Mouse (Mus musculus): ENCODE measurements around the gene Nfya. TPM values are rescaled to one million over a fixed set of nuclear protein-coding genes. Genes with fewer than 3 reads are reported as not detected.

The Nfya gene
- polyA plus RNA-seq, 1 experiment from 2014 or later = 15.9 TPM

- Histone ChIP-seq H3K27me3 (no peaks in the 10 kb centered on the region), H3K9ac (replicated peaks) (no peak overlapping the region), H3K27ac (no peak overlapping the region), H3K4me3 (replicated peaks) (no peak overlapping the region), H3K9me3 (no peaks in the 10 kb centered on the region), H3K4me1 (replicated peaks) (0 out of 2 replicates have a peak, but pooled peaks cover 1% of the 10 kb centered on the region), H3K36me3 (no peaks in the 10 kb centered on the region), H3K4me2 (replicated peaks) (no peak overlapping the region)
- no peak for ATAC-seq
- 70% methylated on average over 7 of the region's 7 CpGs for WGBS
These were observed 33.2 kb upstream of the Nfya start for GRCm38 (mm10) chr17:48442745-48443457.

- Histone ChIP-seq H3K36me3 (no peaks in the 10 kb centered on the region), H3K9ac (replicated peaks) (no peak overlapping the region), H3K27me3 (no peaks in the 10 kb centered on the region), H3K27ac (peak overlapping the region; percentile 56; the same call in 1 of the 2 replicates), H3K9me3 (no peaks in the 10 kb centered on the region), H3K4me3 (replicated peaks) (no peak overlapping the region), H3K4me1 (replicated peaks) (peaks cover 11% of the 10 kb centered on the region; the same call in 1 of the 2 replicates), H3K4me2 (replicated peaks) (no peak overlapping the region)
- ATAC-seq = peak; percentile 41; the same call in 1 of the 2 replicates
- WGBS = 43% methylated on average over 7 of the region's 7 CpGs
These were observed 27.8 kb upstream of the Nfya start for GRCm38 (mm10) chr17:48437421-48437911.

- Histone ChIP-seq H3K27me3 (no peaks in the 10 kb centered on the region), H3K36me3 (no peaks in the 10 kb centered on the region), H3K4me1 (replicated peaks) (peaks cover 12% of the 10 kb centered on the region; the same call in 1 of the 2 replicates), H3K9ac (replicated peaks) (no peak overlapping the region), H3K4me3 (replicated peaks) (no peak overlapping the region), H3K27ac (no peak overlapping the region), H3K9me3 (no peaks in the 10 kb centered on the region), H3K4me2 (replicated peaks) (no peak overlapping the region)
- WGBS = 84% methylated on average over 1 of the region's 1 CpGs
- no peak for ATAC-seq
These were observed 26.8 kb upstream of the Nfya start for GRCm38 (mm10) chr17:48436487-48436886.

- Histone ChIP-seq H3K9me3 (no peaks in the 10 kb centered on the region), H3K36me3 (no peaks in the 10 kb centered on the region), H3K9ac (replicated peaks) (no peak overlapping the region), H3K4me1 (replicated peaks) (peaks cover 12% of the 10 kb centered on the region; the same call in 1 of the 2 replicates), H3K4me3 (replicated peaks) (no peak overlapping the region), H3K4me2 (replicated peaks) (no peak overlapping the region), H3K27ac (no peak overlapping the region), H3K27me3 (no peaks in the 10 kb centered on the region)
- WGBS = 79% methylated on average over 5 of the region's 5 CpGs
- ATAC-seq = no peak
These were observed 24.8 kb upstream of the Nfya start for GRCm38 (mm10) chr17:48434479-48434878.

- Histone ChIP-seq H3K36me3 (no peaks in the 10 kb centered on the region), H3K4me3 (replicated peaks) (no peak overlapping the region), H3K9ac (replicated peaks) (no peak overlapping the region), H3K27ac (no peak overlapping the region), H3K4me1 (replicated peaks) (peaks cover 12% of the 10 kb centered on the region; the same call in 1 of the 2 replicates), H3K9me3 (no peaks in the 10 kb centered on the region), H3K27me3 (no peaks in the 10 kb centered on the region), H3K4me2 (replicated peaks) (no peak overlapping the region)
- ATAC-seq = no peak
- 78% methylated on average over 6 of the region's 6 CpGs for WGBS
These were observed 24.1 kb upstream of the Nfya start for GRCm38 (mm10) chr17:48433689-48434330.

- Histone ChIP-seq H3K27ac (no peak overlapping the region), H3K9me3 (no peaks in the 10 kb centered on the region), H3K9ac (replicated peaks) (no peak overlapping the region), H3K27me3 (no peaks in the 10 kb centered on the region), H3K4me2 (replicated peaks) (no peak overlapping the region), H3K4me1 (replicated peaks) (peaks cover 12% of the 10 kb centered on the region; the same call in 1 of the 2 replicates), H3K4me3 (replicated peaks) (no peak overlapping the region), H3K36me3 (no peaks in the 10 kb centered on the region)
- no peak for ATAC-seq
- 83% methylated on average over 20 of the region's 20 CpGs for WGBS
These were observed 23.4 kb upstream of the Nfya start for GRCm38 (mm10) chr17:48433006-48433655.

GRCm38 (mm10) chr17:48432158-48432980, 22.7 kb upstream of the Nfya start, which contains the start of gene Apobec2:
Gene Apobec2, minus strand, starts transcription at chr17:48432930.
- WGBS = 73% methylated on average over 16 of the region's 16 CpGs
- no peak within 1 kb of the TSS for H3K27ac ChIP-seq
- no peaks in the 10 kb centered on the region for H3K9me3 ChIP-seq
- no peaks in the 10 kb centered on the region for H3K36me3 ChIP-seq
- peaks cover 6% of the 10 kb centered on the region; the same call in 1 of the 2 replicates for H3K4me1 ChIP-seq (replicated peaks)
- no peak within 1 kb of the TSS for H3K9ac ChIP-seq (replicated peaks)
- 0 out of 2 replicates have a peak, but pooled peaks have one; percentile 24 for ATAC-seq
- H3K4me2 ChIP-seq (replicated peaks) = no peak within 1 kb of the TSS
- H3K27me3 ChIP-seq = no peaks in the 10 kb centered on the region
- no peak within 1 kb of the TSS for H3K4me3 ChIP-seq (replicated peaks)

- H3K36me3 ChIP-seq = no peaks in the 10 kb centered on the region
- ATAC-seq = no peak
- WGBS = 67% methylated on average over 5 of the region's 5 CpGs
- H3K27ac ChIP-seq = no peak overlapping the region
- 0 out of 2 replicates have a peak, but pooled peaks cover 2% of the 10 kb centered on the region for H3K4me1 ChIP-seq (replicated peaks)
- no peak overlapping the region for H3K9ac ChIP-seq (replicated peaks)
- no peaks in the 10 kb centered on the region for H3K9me3 ChIP-seq
- H3K4me2 ChIP-seq (replicated peaks) = no peak overlapping the region
- H3K4me3 ChIP-seq (replicated peaks) = no peak overlapping the region
- H3K27me3 ChIP-seq = no peaks in the 10 kb centered on the region
These were observed 21.3 kb upstream of the Nfya start for GRCm38 (mm10) chr17:48431054-48431453.

GRCm38 (mm10) chr17:48430394-48430793, 20.7 kb upstream of the Nfya start:
- Histone ChIP-seq H3K4me2 (replicated peaks) (no peak overlapping the region), H3K4me1 (replicated peaks) (0 out of 2 replicates have a peak, but pooled peaks cover 5% of the 10 kb centered on the region), H3K27ac (no peak overlapping the region), H3K27me3 (no peaks in the 10 kb centered on the region), H3K36me3 (no peaks in the 10 kb centered on the region), H3K9me3 (no peaks in the 10 kb centered on the region), H3K4me3 (replicated peaks) (no peak overlapping the region), H3K9ac (replicated peaks) (no peak overlapping the region)
- WGBS = 74% methylated on average over 5 of the region's 5 CpGs
- ATAC-seq = no peak

GRCm38 (mm10) chr17:48427852-48428530, 18.3 kb upstream of the Nfya start:
- ATAC-seq = no peak
- no peak overlapping the region for H3K4me3 ChIP-seq (replicated peaks)
- H3K4me1 ChIP-seq (replicated peaks) = 0 out of 2 replicates have a peak, but pooled peaks cover 5% of the 10 kb centered on the region
- H3K4me2 ChIP-seq (replicated peaks) = no peak overlapping the region
- 75% methylated on average over 11 of the region's 11 CpGs for WGBS
- H3K27me3 ChIP-seq = no peaks in the 10 kb centered on the region
- no peaks in the 10 kb centered on the region for H3K36me3 ChIP-seq
- no peaks in the 10 kb centered on the region for H3K9me3 ChIP-seq
- no peak overlapping the region for H3K27ac ChIP-seq
- H3K9ac ChIP-seq (replicated peaks) = no peak overlapping the region
